Mouse (Mus musculus) limb, embryonic 15.5 days (tissue): ENCODE results near the gene Umad1. TPM values are rescaled to one million over a fixed set of nuclear protein-coding genes. Genes with fewer than 3 reads are reported as not detected.

Experiments used
- ATAC-seq: fragments of 200-750 bp; cut with Nextera tagmentation; 2 replicates; pipeline ENCODE4 v1.8.0; 2017; ENCODE audit warnings: low read depth, moderate TSS enrichment; ENCODE audit not compliant: insufficient number of reproducible peaks, low FRiP score, low TSS enrichment
- H3K27ac ChIP-seq: fragments of 300-500 bp; sonication (generic); 2 replicates; pipeline ENCODE4 v1.5.1; 2015; ENCODE audit warnings: moderate library complexity, mild to moderate bottlenecking, inconsistent platforms
- H3K27me3 ChIP-seq: fragments of 300-500 bp; sonication (generic); 2 replicates; pipeline ENCODE4 v1.6.1; 2015; ENCODE audit warnings: inconsistent platforms
- H3K36me3 ChIP-seq: fragments of 300-500 bp; sonication (generic); 2 replicates; pipeline ENCODE4 v1.6.1; 2015; ENCODE audit warnings: inconsistent platforms
- H3K4me1 ChIP-seq: fragments of 300-500 bp; sonication (generic); 2 replicates; pipeline ENCODE4 v1.6.1; 2015; ENCODE audit warnings: inconsistent platforms
- H3K4me2 ChIP-seq: fragments of 300-500 bp; sonication (generic); 2 replicates; pipeline ENCODE4 v1.6.1; 2015; ENCODE audit warnings: mild to moderate bottlenecking, inconsistent platforms
- H3K4me3 ChIP-seq: fragments of 300-500 bp; sonication (generic); 2 replicates; pipeline ENCODE4 v1.5.1; 2015; ENCODE audit warnings: mild to moderate bottlenecking, inconsistent platforms
- H3K9ac ChIP-seq: fragments of 300-500 bp; sonication (generic); 2 replicates; pipeline ENCODE4 v1.6.1; 2015; ENCODE audit warnings: inconsistent platforms
- H3K9me3 ChIP-seq: fragments of 300-500 bp; sonication (generic); 2 replicates; pipeline ENCODE4 v1.6.1; 2016; ENCODE audit warnings: inconsistent platforms
- WGBS: fragments of 180-500 bp; shearing (Covaris S2); methylation state at CpG from one replicate; pipeline ENCODE4 v1.1.7; 2015; 5-methylcytosine and 5-hydroxymethylcytosine counted together
- polyA plus RNA-seq: library from polyadenylated mRNA; unstranded; fragments of >200 nt; fragmentation: Nextera tagmentation; extraction: Ambion mirVana; gene quantifications from 2 replicates; pipeline ENCODE4 v1.2.1, GENCODE M21; 2015

Umad1 gene
- polyA plus RNA-seq, 1 experiment from 2014 or later: 16.1 TPM

DNA sequence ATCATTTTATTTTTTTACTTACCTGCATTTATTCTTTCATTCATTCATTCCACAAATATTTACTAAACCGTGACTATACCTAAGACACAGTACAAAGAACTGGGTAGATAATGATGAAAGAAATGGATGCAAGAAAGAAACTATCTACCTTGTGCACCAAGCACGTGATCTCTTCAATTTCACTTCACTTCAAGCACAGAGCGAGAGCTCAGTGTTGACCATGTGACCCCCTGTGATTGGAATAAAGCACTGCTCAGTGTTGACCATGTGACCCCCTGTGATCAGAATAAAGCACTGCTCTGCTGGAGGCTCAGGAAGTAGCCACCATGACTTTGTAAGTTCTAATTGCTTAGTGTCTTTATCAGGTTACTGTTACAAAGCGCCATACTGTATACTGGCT, 115.6 kb downstream of the Umad1 start:
- H3K9ac ChIP-seq: no peak overlapping the region
- WGBS: 91% methylated on average over 4 of the region's 4 CpGs
- no peaks in the 10 kb centered on the region for H3K9me3 ChIP-seq
- H3K4me1 ChIP-seq: no peaks in the 10 kb centered on the region
- H3K4me3 ChIP-seq: no peak overlapping the region
- no peak overlapping the region for H3K27ac ChIP-seq
- H3K4me2 ChIP-seq: no peak overlapping the region
- H3K36me3 ChIP-seq: no peaks in the 10 kb centered on the region
- no peaks in the 10 kb centered on the region for H3K27me3 ChIP-seq
- ATAC-seq: no peak

DNA sequence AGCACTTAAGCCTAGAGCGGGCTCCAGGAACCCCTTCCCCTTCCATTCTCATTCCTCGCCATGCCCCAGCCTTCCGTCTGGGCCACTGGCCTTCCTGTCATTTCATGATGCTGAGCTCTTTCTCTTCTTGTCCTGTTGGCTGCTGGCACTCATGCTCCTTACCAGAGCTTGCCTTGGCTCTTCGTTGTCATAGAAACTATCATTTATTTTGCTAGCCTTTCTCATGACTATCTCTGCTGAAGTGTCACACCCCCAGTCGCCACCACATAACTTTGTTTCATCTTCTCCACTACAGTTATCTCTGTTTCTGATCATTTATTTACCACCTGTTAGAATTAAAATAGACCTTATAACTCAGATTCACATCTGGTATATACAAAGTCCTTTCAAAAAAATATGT, 117.3 kb downstream of the Umad1 start:
- Histone ChIP-seq H3K4me2 (no peak overlapping the region), H3K36me3 (no peaks in the 10 kb centered on the region), H3K4me1 (no peaks in the 10 kb centered on the region), H3K9ac (no peak overlapping the region), H3K27ac (no peak overlapping the region), H3K9me3 (no peaks in the 10 kb centered on the region), H3K27me3 (no peaks in the 10 kb centered on the region), H3K4me3 (no peak overlapping the region)
- 91% methylated on average over 5 of the region's 5 CpGs for WGBS
- ATAC-seq: no peak

DNA sequence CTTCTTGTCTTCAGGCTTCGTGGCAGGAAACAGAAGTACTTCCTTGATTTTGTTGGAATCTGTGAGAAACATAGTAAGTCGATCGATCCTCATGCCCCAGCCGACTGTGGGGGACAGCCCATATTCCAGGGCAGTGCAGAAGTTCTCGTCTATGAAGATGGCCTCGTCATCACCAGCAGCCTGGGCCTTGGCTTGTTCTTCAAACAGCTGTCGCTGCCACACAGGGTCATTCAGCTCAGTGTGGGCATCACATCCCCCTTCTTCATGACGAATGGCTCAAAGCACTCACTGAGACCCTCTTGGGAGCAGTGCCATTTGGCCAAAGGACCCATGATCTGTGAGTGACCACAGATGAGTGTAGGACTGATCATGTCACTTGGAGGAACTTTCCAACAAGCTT, 118.6 kb downstream of the Umad1 start:
- no peak overlapping the region for H3K9ac ChIP-seq
- H3K36me3 ChIP-seq: no peaks in the 10 kb centered on the region
- no peak for ATAC-seq
- H3K4me2 ChIP-seq: no peak overlapping the region
- no peak overlapping the region for H3K27ac ChIP-seq
- H3K27me3 ChIP-seq: no peaks in the 10 kb centered on the region
- H3K4me3 ChIP-seq: no peak overlapping the region
- H3K9me3 ChIP-seq: no peaks in the 10 kb centered on the region
- 91% methylated on average over 8 of the region's 8 CpGs for WGBS
- H3K4me1 ChIP-seq: no peaks in the 10 kb centered on the region

DNA sequence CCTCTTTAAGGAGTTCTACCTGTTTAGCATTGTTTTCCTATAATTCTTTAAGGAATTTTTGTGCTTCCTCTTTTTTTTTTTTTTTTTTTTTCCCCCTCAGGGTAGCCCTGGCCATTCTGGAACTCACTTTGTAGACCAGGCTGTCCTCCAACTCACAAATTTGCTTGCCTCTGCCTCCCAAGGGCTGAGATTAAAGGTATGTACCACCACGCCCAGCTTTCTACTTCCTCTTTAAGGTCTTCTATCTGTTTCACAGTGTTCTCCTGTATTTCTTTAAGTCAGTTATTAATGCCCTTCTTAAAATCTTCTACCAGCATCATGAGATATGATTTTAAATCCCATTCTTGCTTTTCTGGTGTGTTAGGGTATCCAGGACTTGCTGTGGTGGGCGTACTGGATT, 130.2 kb downstream of the Umad1 start:
- Histone ChIP-seq H3K4me1 (no peaks in the 10 kb centered on the region), H3K27me3 (no peaks in the 10 kb centered on the region), H3K9ac (no peak overlapping the region), H3K4me2 (no peak overlapping the region), H3K27ac (no peak overlapping the region), H3K4me3 (no peak overlapping the region), H3K9me3 (no peaks in the 10 kb centered on the region), H3K36me3 (no peaks in the 10 kb centered on the region)
- 93% methylated on average over 2 of the region's 2 CpGs for WGBS
- ATAC-seq: no peak

DNA sequence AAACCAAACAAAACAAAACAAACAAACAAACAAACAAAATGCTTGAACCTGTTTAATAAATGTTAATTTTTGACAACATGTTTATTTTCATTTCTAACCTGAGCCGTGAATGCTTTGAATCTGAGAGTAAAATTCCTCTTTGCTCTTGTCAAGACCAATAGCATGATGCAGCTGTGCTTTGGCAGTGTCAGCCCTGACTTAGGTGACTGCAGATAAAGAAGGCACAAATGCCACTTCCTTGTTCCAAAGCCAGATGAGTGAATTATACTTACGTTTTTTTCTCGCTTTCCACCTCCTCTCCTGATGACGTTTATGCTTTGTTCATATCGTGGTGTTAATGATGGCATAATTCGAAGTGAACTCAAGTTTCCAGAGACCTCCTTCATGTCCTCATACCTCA, 131.2 kb downstream of the Umad1 start:
- Histone ChIP-seq H3K27ac (no peak overlapping the region), H3K4me3 (no peak overlapping the region), H3K9me3 (no peaks in the 10 kb centered on the region), H3K4me1 (no peaks in the 10 kb centered on the region), H3K4me2 (no peak overlapping the region), H3K9ac (no peak overlapping the region), H3K27me3 (no peaks in the 10 kb centered on the region), H3K36me3 (no peaks in the 10 kb centered on the region)
- 89% methylated on average over 6 of the region's 6 CpGs for WGBS
- ATAC-seq: no peak

DNA sequence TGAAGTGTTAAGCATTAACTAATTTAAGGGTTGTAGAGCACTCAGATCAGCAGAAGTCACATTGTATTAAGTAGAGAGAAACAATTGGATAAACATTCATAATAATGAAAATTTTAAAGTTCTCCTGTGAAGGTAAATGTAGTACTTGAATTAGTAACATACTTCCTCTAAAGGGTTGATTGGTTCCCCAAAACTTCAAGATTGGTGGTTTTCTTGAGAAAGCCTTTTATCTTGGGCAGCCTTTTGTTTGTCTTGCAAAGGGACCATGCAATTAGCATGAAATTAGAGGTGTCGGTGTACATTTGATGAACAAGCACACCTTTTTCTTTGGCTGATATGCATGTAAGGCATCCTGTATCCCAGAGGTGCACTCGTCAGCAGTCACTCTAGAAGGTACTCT, 131.8 kb downstream of the Umad1 start:
- no peaks in the 10 kb centered on the region for H3K27me3 ChIP-seq
- H3K4me1 ChIP-seq: no peaks in the 10 kb centered on the region
- H3K4me3 ChIP-seq: no peak overlapping the region
- H3K9ac ChIP-seq: no peak overlapping the region
- H3K36me3 ChIP-seq: no peaks in the 10 kb centered on the region
- 83% methylated on average over 2 of the region's 2 CpGs for WGBS
- H3K4me2 ChIP-seq: no peak overlapping the region
- no peaks in the 10 kb centered on the region for H3K9me3 ChIP-seq
- no peak overlapping the region for H3K27ac ChIP-seq
- no peak for ATAC-seq

DNA sequence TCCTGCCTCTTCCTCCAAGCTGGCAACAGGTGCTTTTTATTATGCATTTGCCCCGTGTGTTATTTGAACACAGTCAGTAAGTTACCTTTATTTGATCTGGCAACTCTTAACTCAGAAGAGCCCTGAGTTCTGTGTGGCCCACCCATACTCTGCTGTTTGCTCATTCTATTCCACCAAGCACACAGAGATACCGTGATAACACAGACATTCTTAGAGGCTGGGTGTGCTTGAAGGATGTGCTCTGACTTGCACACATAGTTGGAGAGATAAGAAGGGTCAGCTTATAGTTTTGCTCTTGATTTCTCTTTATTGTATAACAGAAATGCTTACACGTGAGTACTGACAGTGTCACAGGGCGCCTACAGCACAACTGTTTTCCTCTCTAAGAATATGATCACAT, 133.9 kb downstream of the Umad1 start:
- Histone ChIP-seq H3K4me3 (no peak overlapping the region), H3K9me3 (no peaks in the 10 kb centered on the region), H3K4me2 (no peak overlapping the region), H3K27me3 (no peaks in the 10 kb centered on the region), H3K4me1 (no peaks in the 10 kb centered on the region), H3K36me3 (no peaks in the 10 kb centered on the region), H3K27ac (no peak overlapping the region), H3K9ac (no peak overlapping the region)
- WGBS: 56% methylated on average over 4 of the region's 4 CpGs
- ATAC-seq: no peak

DNA sequence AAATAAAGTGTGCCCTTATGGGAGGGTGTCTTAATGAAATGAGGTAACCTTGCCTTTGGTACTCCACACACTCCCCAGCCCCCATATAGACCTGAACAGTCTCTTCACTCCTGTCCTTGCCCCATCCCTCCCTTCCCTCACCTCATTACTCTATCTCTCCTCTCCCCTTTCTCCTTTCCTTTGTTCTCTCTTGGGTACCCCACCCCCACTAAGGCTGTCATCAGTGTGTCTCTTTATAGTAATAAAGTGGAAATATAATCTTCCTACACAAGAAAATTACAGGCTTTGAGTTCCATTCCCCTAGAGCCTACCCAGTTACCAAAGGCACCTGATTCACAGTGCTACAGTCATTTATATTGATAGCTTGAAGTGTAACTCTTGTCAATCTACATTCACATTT, 135.0 kb downstream of the Umad1 start:
- no peak overlapping the region for H3K9ac ChIP-seq
- H3K4me2 ChIP-seq: no peak overlapping the region
- no peaks in the 10 kb centered on the region for H3K27me3 ChIP-seq
- no peak for ATAC-seq
- H3K9me3 ChIP-seq: no peaks in the 10 kb centered on the region
- H3K27ac ChIP-seq: no peak overlapping the region
- no peaks in the 10 kb centered on the region for H3K36me3 ChIP-seq
- H3K4me1 ChIP-seq: no peaks in the 10 kb centered on the region
- no peak overlapping the region for H3K4me3 ChIP-seq

DNA sequence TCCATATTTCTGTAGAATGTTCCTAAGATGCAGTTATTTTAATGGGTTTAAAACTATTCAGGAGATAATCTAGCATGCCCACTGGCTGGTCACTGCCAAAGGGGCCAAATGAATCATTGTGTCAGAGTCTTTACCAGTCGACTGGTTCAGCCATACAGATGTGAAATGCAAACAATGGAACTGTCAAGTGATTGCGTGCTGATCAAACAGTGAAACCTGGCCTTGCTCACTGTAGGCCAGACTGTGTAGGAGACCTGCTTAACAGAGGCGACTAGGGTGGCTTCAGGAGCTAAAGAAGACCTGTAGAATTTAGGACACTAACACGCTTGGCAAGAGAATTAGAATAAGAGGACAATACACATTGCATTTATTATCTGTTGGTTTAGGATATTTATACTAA, 136.0 kb downstream of the Umad1 start:
- H3K27me3 ChIP-seq: no peaks in the 10 kb centered on the region
- H3K4me1 ChIP-seq: no peaks in the 10 kb centered on the region
- no peaks in the 10 kb centered on the region for H3K9me3 ChIP-seq
- no peaks in the 10 kb centered on the region for H3K36me3 ChIP-seq
- H3K4me3 ChIP-seq: no peak overlapping the region
- ATAC-seq: no peak
- no peak overlapping the region for H3K9ac ChIP-seq
- 55% methylated on average over 4 of the region's 4 CpGs for WGBS
- no peak overlapping the region for H3K27ac ChIP-seq
- H3K4me2 ChIP-seq: no peak overlapping the region

DNA sequence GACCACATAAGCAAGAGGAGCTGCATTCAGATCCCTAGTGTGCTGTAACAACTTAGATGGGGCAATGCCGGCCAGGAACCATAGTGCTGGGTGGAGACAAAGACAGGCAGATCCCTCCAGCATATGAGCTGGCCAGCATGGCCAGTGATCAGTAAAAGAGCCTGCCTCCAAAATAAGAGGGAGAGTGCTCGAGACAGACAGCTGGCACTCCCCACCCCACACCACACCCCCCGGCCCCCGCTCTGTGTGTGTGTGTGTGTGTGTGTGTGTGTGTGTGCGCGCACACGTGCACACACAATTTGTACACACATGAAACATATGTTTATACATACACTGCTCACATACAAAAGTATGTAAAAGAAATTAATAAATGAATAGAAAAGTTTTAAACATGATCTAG, 138.2 kb downstream of the Umad1 start:
- no peak for ATAC-seq
- H3K27me3 ChIP-seq: no peaks in the 10 kb centered on the region
- H3K36me3 ChIP-seq: no peaks in the 10 kb centered on the region
- no peak overlapping the region for H3K4me2 ChIP-seq
- no peak overlapping the region for H3K4me3 ChIP-seq
- no peaks in the 10 kb centered on the region for H3K9me3 ChIP-seq
- 87% methylated on average over 7 of the region's 7 CpGs for WGBS
- no peak overlapping the region for H3K27ac ChIP-seq
- H3K9ac ChIP-seq: no peak overlapping the region
- H3K4me1 ChIP-seq: no peaks in the 10 kb centered on the region

DNA sequence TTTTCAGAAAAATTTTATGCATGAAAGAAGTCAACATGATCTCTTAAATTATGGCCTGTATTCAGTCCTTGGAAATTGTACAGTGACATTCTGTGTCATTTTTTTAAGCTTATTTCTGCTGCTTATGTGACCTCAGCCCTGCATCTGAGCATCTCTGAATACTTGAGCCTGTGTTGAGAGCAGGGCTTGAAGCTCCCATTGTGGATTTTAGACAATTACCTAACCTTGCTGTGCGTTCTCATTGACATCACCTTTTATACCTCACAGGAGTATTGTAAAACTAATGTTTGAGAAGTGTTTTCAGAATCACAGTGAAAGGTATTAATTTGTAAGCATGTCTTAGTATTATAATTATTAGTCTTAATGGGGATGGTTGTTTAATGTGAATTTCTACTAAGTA, 140.6 kb downstream of the Umad1 start:
- Histone ChIP-seq H3K4me3 (no peak overlapping the region), H3K27me3 (no peaks in the 10 kb centered on the region), H3K36me3 (no peaks in the 10 kb centered on the region), H3K9ac (no peak overlapping the region), H3K4me1 (no peaks in the 10 kb centered on the region), H3K9me3 (no peaks in the 10 kb centered on the region), H3K27ac (no peak overlapping the region), H3K4me2 (no peak overlapping the region)
- ATAC-seq: no peak
- WGBS: 72% methylated on average over 1 of the region's 1 CpGs

DNA sequence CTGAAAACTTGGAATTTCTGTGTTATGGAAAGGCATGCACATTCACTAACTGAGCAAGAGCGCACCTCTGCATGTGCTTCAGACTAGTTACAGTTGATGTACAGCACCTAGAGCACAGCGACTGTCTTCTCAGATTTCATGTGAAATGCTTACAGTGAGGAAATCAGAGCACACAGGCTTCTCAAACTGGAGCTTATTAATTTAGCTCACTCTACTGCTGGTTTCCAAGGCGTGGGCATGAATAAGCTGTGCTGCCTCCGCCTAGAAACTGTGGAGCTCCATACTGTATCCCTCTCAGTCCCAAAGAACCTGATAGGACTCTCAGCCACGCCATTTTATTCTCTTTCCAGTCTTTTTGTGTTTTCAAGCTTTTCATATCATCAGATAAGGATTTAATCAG, 144.0 kb downstream of the Umad1 start:
- no peaks in the 10 kb centered on the region for H3K4me1 ChIP-seq
- H3K36me3 ChIP-seq: no peaks in the 10 kb centered on the region
- H3K4me3 ChIP-seq: no peak overlapping the region
- no peak overlapping the region for H3K27ac ChIP-seq
- no peaks in the 10 kb centered on the region for H3K9me3 ChIP-seq
- no peak overlapping the region for H3K4me2 ChIP-seq
- ATAC-seq: no peak
- no peaks in the 10 kb centered on the region for H3K27me3 ChIP-seq
- 83% methylated on average over 5 of the region's 5 CpGs for WGBS
- H3K9ac ChIP-seq: no peak overlapping the region

DNA sequence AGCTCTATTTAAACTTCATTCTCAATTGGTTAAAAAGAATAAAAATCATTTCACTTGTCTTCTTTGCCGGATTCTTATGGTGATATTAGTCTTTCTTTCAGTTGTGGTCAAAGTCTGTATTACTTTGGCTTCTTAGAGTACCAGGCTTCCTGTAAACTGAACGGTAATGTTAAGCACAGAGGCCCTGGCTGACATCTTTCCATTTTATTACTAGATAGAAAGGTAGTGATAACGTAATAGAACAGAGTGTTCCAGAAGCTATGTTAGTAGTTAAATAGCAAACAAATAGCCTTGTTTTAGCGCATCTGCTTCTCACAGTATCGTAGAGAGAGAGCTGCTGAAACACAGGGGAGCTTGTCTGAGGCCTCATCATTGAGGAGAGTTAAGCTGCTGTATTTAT, 146.8 kb downstream of the Umad1 start:
- no peak for ATAC-seq
- H3K4me2 ChIP-seq: no peak overlapping the region
- no peaks in the 10 kb centered on the region for H3K4me1 ChIP-seq
- H3K27me3 ChIP-seq: no peaks in the 10 kb centered on the region
- no peak overlapping the region for H3K9ac ChIP-seq
- H3K4me3 ChIP-seq: no peak overlapping the region
- no peaks in the 10 kb centered on the region for H3K9me3 ChIP-seq
- no peak overlapping the region for H3K27ac ChIP-seq
- H3K36me3 ChIP-seq: no peaks in the 10 kb centered on the region
- WGBS: 86% methylated on average over 5 of the region's 5 CpGs
